Mouse (Mus musculus) embryonic fibroblast, embryonic 13.5 days (primary cell): ENCODE measurements around the gene Mkrn3.

ENCODE experiments used
- CTCF ChIP-seq: IDR thresholded peaks from 2 replicates; pipeline ENCODE4 v1.5.1; 2011; ENCODE audit warnings: mild to moderate bottlenecking, control low read depth, low read length, moderate library complexity, borderline replicate concordance; ENCODE audit not compliant: insufficient read depth
- POLR2A ChIP-seq: IDR thresholded peaks from 2 replicates; pipeline ENCODE4 v1.6.1; 2011; ENCODE audit warnings: low read depth, mild to moderate bottlenecking, control low read depth, low read length, moderate library complexity

- no peak for TF ChIP-seq POLR2A
- TF ChIP-seq CTCF, result no peak
Observed at GRCm38 (mm10) chr7:62415222-62415621, 4.7 kb downstream of the Mkrn3 start.
